Mouse (Mus musculus): ENCODE results near the gene Nsrp1.

Gene Nsrp1

GRCm38 (mm10) chr11:76997305-76997704 is 80.9 kb downstream of the Nsrp1 start:
- in situ Hi-C loops (cut with MboI; ENCODE audit: unreplicated experiment in 2 of 2), result loop anchor here (10.0 to 25.0 kb wide), 2 partner anchors 457 to 465 kb away; partner anchors contain the start of gene Coro6 (in 1 of the 2)

- in situ Hi-C loops (cut with MboI; ENCODE audit: unreplicated experiment in 2 of 2), result loop anchor here (10.0 to 25.0 kb wide), 2 partner anchors 459 to 466 kb away; partner anchors contain the start of gene Coro6 (in 1 of the 2)
Measured at GRCm38 (mm10) chr11:76995966-76996672, 82.1 kb downstream of the Nsrp1 start.
